Mouse (Mus musculus) telencephalon, adult 2 months (tissue): ENCODE measurements at regions not wholly inside any gene's neighbourhood (a gene's known extent, or its start where the extent isn't known, plus 50 kb on each side); places are given as distances from the start of the nearest gene placed in this dataset.

Experiments
- DNase-seq: peaks from one replicate; pipeline ENCODE4 v3.0.0-alpha.2; 2011; ENCODE audit warnings: low read depth, low spot score

DNA sequence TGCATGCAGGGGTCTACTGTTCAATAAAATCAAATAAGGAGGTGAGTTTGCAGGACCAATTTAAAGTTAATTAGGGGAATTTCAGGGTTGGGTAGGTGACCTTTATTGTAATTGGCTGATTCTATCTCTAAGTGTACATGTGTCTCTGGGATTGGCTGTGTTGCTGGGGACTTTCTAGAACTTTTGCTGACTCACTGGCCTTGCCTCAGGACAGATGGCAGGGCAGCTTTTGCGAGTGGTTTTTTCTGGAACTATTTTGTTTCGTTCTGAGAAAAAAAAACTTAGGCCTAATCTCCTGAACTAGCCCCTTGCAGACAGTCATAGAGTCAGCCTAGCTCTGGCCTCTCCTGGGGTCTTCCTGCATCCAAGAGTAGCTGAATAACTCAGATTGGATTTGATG is 249.3 kb upstream of the Mdga2 start:
- DNase-seq: no peak

GRCm38 (mm10) chr12:67471001-67471400 is 248.7 kb upstream of the Mdga2 start:
- DNase-seq: no peak

GRCm38 (mm10) chr12:67449109-67449508 is 226.8 kb upstream of the Mdga2 start:
- no peak for DNase-seq

- DNase-seq: peak; percentile 34
Observed at GRCm38 (mm10) chr12:67430318-67430950, 208.1 kb upstream of the Mdga2 start.

- DNase-seq: no peak
Observed at GRCm38 (mm10) chr12:67426801-67427200, 204.5 kb upstream of the Mdga2 start.

DNA sequence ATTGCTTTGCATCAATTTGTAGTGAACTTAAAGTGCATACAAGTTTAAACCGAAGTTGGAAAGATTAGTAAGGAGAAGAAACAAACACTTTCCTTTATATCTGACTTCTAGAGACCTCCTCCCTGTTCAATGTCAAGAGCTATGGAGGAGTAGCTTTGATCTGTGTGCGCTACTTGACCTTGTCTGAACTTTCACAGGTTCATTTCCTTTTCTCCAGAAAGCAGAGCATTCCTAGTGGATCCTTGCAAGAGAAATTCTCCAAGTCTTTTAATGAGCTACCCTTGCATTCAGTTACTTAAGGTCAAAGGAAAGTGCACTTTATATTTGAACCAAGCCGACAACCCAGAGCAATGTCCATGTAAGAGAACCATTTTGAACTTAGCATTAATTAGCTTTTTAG is 177.2 kb upstream of the Mdga2 start:
- DNase-seq: no peak

GRCm38 (mm10) chr12:67374530-67374929 is 152.2 kb upstream of the Mdga2 start:
- peak; percentile 0 for DNase-seq

- no peak for DNase-seq
Observed at GRCm38 (mm10) chr12:67348551-67348950, 126.2 kb upstream of the Mdga2 start.

- no peak for DNase-seq
Observed at GRCm38 (mm10) chr12:67332483-67332998, 110.2 kb upstream of the Mdga2 start.

DNA sequence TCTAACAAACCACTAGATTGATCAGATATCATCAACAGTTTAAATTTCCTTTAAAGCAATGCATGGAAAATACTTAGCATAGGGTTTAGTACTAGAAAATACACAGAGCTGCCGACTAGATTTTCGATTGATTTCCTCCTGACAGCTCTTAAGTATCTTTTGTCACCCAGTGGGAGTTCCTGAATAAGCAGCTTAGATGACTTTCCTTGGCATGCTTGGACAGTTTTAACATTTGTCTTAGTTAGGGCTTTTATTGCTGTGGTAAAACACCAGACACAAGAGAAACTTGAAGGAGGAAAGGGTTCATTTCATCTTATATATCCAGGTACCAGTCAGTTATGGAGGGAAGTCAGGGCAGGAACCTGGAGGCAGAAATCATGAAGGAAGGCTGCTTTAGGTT is 104.0 kb upstream of the Mdga2 start:
- no peak for DNase-seq

GRCm38 (mm10) chr12:67325799-67326198 is 103.5 kb upstream of the Mdga2 start:
- DNase-seq: no peak

GRCm38 (mm10) chr12:67325335-67325734 is 103.0 kb upstream of the Mdga2 start:
- DNase-seq: no peak

DNA sequence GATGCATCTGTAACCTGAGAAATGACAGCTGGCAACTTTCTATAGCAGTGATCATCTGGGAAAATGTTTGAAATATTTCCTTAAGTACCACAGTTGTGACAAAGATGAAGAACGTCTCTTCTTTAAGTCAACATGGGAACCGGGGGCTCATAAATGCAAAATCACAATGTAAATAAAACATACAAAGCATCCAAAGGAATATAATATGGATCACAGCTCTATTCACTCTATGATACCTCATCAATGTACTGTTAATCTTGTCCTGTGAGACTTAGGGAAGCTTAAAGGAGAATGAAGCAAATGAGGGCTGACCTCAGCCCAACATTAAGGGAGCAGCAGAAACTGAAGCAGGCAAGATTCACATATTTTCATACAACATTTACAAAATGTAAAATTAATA is 96.3 kb upstream of the Mdga2 start:
- DNase-seq: no peak

DNA sequence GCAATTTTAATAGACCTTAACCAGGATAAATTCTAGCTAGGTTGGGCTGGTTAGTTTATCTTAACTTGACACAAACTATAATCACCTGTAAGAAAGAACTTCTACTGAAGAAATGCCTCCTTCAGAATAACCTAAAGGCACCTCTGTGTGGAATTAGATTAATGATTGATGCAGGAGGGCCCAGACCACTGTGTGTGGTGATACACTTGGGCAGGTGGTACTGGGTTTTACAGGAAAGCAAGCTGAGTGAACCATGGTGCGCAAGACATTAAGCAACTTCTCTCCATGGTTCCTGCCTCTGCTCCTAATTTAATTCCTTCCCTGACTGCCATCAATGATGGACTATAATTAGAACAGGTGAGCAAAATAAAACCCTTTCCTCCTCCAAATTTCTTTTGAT is 77.9 kb upstream of the Mdga2 start:
- DNase-seq: no peak

GRCm38 (mm10) chr12:67290054-67290453 is 67.7 kb upstream of the Mdga2 start:
- no peak for DNase-seq

- no peak for DNase-seq
Observed at GRCm38 (mm10) chr12:67272863-67273262, 50.5 kb upstream of the Mdga2 start.

GRCm38 (mm10) chr12:67272329-67272728 is 50.0 kb upstream of the Mdga2 start:
- no peak for DNase-seq
